Mouse (Mus musculus) inflammation-experienced regulatory T-cells (primary cell): Measurements from ENCODE around the gene Dmwd. TPM values are rescaled to one million over a fixed set of nuclear protein-coding genes. Genes with fewer than 3 reads are reported as not detected.

Source experiments
- polyA plus RNA-seq, 2 experiments: library from polyadenylated mRNA; unstranded; fragments of 100-300 nt; shearing (Covaris generic); gene quantifications; one replicate each; pipeline ENCODE4 v1.2.1; 2017

The Dmwd gene
- 1 to 10 TPM in 1 of 2 experiments, not detected in 1; 1.4 TPM for polyA plus RNA-seq

GRCm38 (mm10) chr7:19075723-19076585 lies at the start of gene Dmwd:
Dmwd (plus strand) TSS chr7:19076227.

GRCm38 (mm10) chr7:19054047-19054776 lies 21.8 kb upstream of the Dmwd start, which contains the start of gene Rsph6a:
Rsph6a (plus strand) TSS chr7:19054690.

DNA sequence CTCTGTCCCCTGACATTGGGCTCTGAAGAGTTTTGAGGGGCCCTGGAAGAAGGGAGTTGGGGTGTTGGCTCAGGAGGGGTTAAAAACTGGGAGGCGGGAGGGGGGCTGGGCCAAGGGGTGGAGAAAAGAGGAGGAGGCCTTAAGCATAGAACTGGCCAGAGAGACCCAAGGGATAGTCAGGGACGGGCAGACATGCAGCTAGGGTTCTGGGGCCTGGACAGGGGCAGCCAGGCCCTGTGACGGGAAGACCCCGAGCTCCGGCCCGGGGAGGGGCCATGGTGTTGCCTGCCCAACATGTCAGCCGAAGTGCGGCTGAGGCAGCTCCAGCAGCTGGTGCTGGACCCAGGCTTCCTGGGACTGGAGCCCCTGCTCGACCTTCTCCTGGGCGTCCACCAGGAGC lies 7.7 kb downstream of the Dmwd start, which contains the start of gene Dmpk:
TSS of gene Dmpk (plus strand) at position 149 of the 400 bp plus-strand sequence.

DNA sequence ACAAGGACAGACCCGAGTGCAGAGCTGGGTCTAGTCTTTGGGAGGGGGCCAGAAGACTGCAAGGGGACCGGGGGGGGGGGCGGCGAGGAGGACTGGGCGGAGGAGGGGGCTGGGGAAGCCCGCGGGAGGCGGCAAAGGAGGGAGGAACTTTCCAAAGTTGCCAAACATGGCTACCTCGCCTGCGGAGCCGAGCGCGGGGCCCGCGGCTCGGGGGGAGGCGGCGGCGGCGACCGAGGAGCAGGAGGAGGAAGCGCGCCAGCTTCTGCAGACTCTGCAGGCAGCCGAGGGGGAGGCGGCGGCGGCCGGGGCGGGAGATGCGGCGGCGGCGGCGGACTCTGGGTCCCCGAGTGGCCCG lies 18.4 kb downstream of the Dmwd start, which contains the start of gene Six5:
TSS of gene Six5 (plus strand) at position 124 of the 355 bp plus-strand sequence.

DNA sequence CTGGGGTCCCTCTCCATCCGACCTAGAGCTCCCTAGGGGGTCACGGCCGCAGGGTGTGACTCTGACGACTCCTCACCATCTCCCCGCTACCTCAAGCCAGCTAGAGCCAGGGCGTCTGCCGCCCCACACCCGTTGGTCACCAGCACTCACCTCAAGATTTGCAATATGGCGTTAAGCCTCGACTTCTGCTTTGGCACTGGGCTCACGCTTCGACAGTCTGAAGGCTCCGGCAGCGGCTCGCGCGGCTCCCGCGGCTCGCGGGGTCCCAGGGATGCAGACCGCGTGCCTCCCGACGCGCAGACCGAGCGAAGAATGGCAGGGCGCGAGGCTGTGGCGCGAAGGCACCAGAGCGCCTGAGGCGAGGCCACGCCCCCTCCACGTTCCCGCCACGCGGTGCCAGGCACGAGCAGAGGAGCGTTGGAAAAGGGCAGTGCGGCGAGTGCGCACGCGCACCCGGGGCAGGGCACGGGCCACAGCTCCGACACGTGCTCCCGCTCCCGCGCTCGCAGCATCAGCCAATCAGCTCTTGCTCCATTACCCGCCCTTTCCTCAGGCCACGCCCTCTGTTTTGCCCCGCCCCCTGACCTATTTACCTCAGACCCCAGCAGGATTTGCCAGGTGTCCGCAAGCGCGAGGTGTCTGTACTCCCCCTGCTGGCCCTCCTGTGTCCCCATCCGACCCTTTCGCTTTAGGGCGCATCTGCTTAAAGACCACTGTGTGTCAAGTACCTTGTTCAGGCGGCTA lies 42.2 kb downstream of the Dmwd start, which contains the start of gene Gm4969:
TSS of gene Gm4969 (minus strand) at position 341 of the 744 bp plus-strand sequence.

GRCm38 (mm10) chr7:19119631-19120429 lies 43.8 kb downstream of the Dmwd start, which contains the start of gene Fbxo46:
Fbxo46 (plus strand) TSS chr7:19119859.

Other genes with a start within 250 kb of the Dmwd start
- under 1 TPM in 1 of 2 experiments, not detected in 1; 0.68 TPM for gene Mill2, start 236.3 kb upstream of the Dmwd start, polyA plus RNA-seq
- gene Pglyrp1, start 204.9 kb upstream of the Dmwd start, polyA plus RNA-seq, result 100 to 1,000 TPM in 1 of 2 experiments, 10 to 100 TPM in 1; 88.7 to 183 TPM
- gene Ccdc61, start 165.8 kb upstream of the Dmwd start, polyA plus RNA-seq, result 10 to 100 TPM; 34.8 to 42.9 TPM
- gene Nova2, start 150.3 kb upstream of the Dmwd start, polyA plus RNA-seq, result under 1 TPM; 0.06 to 0.59 TPM
- under 1 TPM in 1 of 2 experiments, not detected in 1; 0.42 TPM for gene Nanos2, start 88.8 kb upstream of the Dmwd start, polyA plus RNA-seq
- 1 to 10 TPM; 7.5 to 8.4 TPM for gene Mypop, start 85.0 kb upstream of the Dmwd start, polyA plus RNA-seq
- 10 to 100 TPM; 48.7 to 64.1 TPM for gene Irf2bp1, start 72.2 kb upstream of the Dmwd start, polyA plus RNA-seq
- gene Foxa3, start 52.7 kb upstream of the Dmwd start, polyA plus RNA-seq, result under 1 TPM; 0.07 to 0.64 TPM
- 10 to 100 TPM; 22.4 to 23.4 TPM for gene Sympk, start 51.9 kb upstream of the Dmwd start, polyA plus RNA-seq
- under 1 TPM in 1 of 2 experiments, not detected in 1; 0.16 TPM for gene Rsph6a, start 21.5 kb upstream of the Dmwd start, polyA plus RNA-seq
- gene Dmpk, start 7.6 kb downstream of the Dmwd start, polyA plus RNA-seq, result under 1 TPM; 0.35 to 0.40 TPM
- gene Six5, start 18.4 kb downstream of the Dmwd start, polyA plus RNA-seq, result under 1 TPM; 0.15 to 0.88 TPM
- gene Gm4969, start 42.1 kb downstream of the Dmwd start, polyA plus RNA-seq, result under 1 TPM in 1 of 2 experiments, not detected in 1; 0.11 TPM
- 10 to 100 TPM; 18.1 to 22.6 TPM for gene Fbxo46, start 43.6 kb downstream of the Dmwd start, polyA plus RNA-seq
- gene Qpctl, start 73.1 kb downstream of the Dmwd start, polyA plus RNA-seq, result 10 to 100 TPM in 1 of 2 experiments, 1 to 10 TPM in 1; 9.6 to 11.2 TPM
- gene Snrpd2, start 73.5 kb downstream of the Dmwd start, polyA plus RNA-seq, result 10 to 100 TPM; 35.0 to 39.0 TPM
- gene Gipr, start 89.9 kb downstream of the Dmwd start, polyA plus RNA-seq, result under 1 TPM in 1 of 2 experiments, not detected in 1; 0.39 TPM
- gene Eml2, start 100.2 kb downstream of the Dmwd start, polyA plus RNA-seq, result 10 to 100 TPM; 19.8 to 24.3 TPM
- gene Gpr4, start 136.3 kb downstream of the Dmwd start, polyA plus RNA-seq, result under 1 TPM in 1 of 2 experiments, not detected in 1; 0.27 TPM
- gene Opa3, start 152.1 kb downstream of the Dmwd start, polyA plus RNA-seq, result 10 to 100 TPM; 21.1 to 31.1 TPM
- 100 to 1,000 TPM; 264 to 271 TPM for gene Vasp, start 195.6 kb downstream of the Dmwd start, polyA plus RNA-seq
- 1 to 10 TPM; 3.8 to 5.0 TPM for gene Ppm1n, start 203.8 kb downstream of the Dmwd start, polyA plus RNA-seq
- under 1 TPM; 0.49 to 0.80 TPM for gene Rtn2, start 206.4 kb downstream of the Dmwd start, polyA plus RNA-seq
- gene Fosb, start 233.8 kb downstream of the Dmwd start, polyA plus RNA-seq, result 1 to 10 TPM; 2.0 to 3.1 TPM